Mouse (Mus musculus) ES-Bruce4 (cell line): ENCODE data around the gene Srsf10. TPM values are rescaled to one million over a fixed set of nuclear protein-coding genes. Genes with fewer than 3 reads are reported as not detected.

Experiments used
- H3K27ac ChIP-seq: 2 replicates; pipeline ENCODE4 v1.5.1; 2012; ENCODE audit warnings: low read length, inconsistent platforms; ENCODE audit not compliant: insufficient read depth
- H3K27me3 ChIP-seq: 2 replicates; pipeline ENCODE4 v1.6.1; 2012; ENCODE audit warnings: mild to moderate bottlenecking, low read length, inconsistent platforms; ENCODE audit not compliant: control insufficient read depth, poor library complexity, insufficient read depth, severe bottlenecking
- H3K36me3 ChIP-seq: 2 replicates; pipeline ENCODE4 v1.6.1; 2012; ENCODE audit warnings: inconsistent platforms, mild to moderate bottlenecking, low read length, moderate library complexity; ENCODE audit not compliant: control insufficient read depth, poor library complexity, insufficient read depth, severe bottlenecking
- H3K4me1 ChIP-seq: one replicate; pipeline ENCODE4 v1.8.1; 2011; ENCODE audit warnings: low read length; ENCODE audit not compliant: control insufficient read depth, insufficient read depth
- H3K4me3 ChIP-seq: 2 replicates; pipeline ENCODE4 v1.5.1; 2011; ENCODE audit warnings: low read depth, mild to moderate bottlenecking, low read length
- H3K9ac ChIP-seq: 2 replicates; pipeline ENCODE4 v1.6.1; 2012; ENCODE audit warnings: low read depth, mild to moderate bottlenecking, inconsistent platforms; ENCODE audit not compliant: poor library complexity, severe bottlenecking
- H3K9me3 ChIP-seq: replicated peaks from 2 replicates; pipeline ENCODE4 v1.6.1; 2012; ENCODE audit warnings: mild to moderate bottlenecking, low read length, inconsistent platforms; ENCODE audit not compliant: control insufficient read depth, poor library complexity, insufficient read depth, severe bottlenecking
- CTCF ChIP-seq: IDR thresholded peaks from one replicate; pipeline ENCODE4 v1.8.1; 2011; ENCODE audit warnings: low read depth, low read length
- EP300 ChIP-seq: IDR thresholded peaks from 2 replicates; pipeline ENCODE4 v1.6.1; 2011; ENCODE audit warnings: low read depth, low read length; ENCODE audit not compliant: insufficient read depth
- POLR2A ChIP-seq: IDR thresholded peaks from one replicate; pipeline ENCODE4 v1.8.1; 2011; ENCODE audit warnings: low read length; ENCODE audit not compliant: insufficient read depth
- polyA plus RNA-seq: library from polyadenylated mRNA; stranded (reverse); fragments of >200 nt; gene quantifications from 2 replicates; pipeline ENCODE4 v1.2.4, GENCODE M21; 2011; ENCODE audit warnings: low read depth; ENCODE audit not compliant: missing spikeins, insufficient read depth, insufficient read length

Srsf10 gene
- polyA plus RNA-seq, 1 experiment: 302 TPM

- TF ChIP-seq EP300 (no peak), POLR2A (no peak), CTCF (no peak)
- H3K27ac ChIP-seq: no peak overlapping the region
- H3K4me3 ChIP-seq: no peak overlapping the region
- H3K9me3 ChIP-seq: no peaks in the 10 kb centered on the region
- H3K4me1 ChIP-seq: no peaks in the 10 kb centered on the region
- no peak overlapping the region for H3K9ac ChIP-seq
- no peaks in the 10 kb centered on the region for H3K27me3 ChIP-seq
- no peaks in the 10 kb centered on the region for H3K36me3 ChIP-seq
Measured at GRCm38 (mm10) chr4:135913433-135913832, 57.9 kb downstream of the Srsf10 start.

GRCm38 (mm10) chr4:135918635-135919279 lies 63.2 kb downstream of the Srsf10 start:
- H3K9me3 ChIP-seq: no peaks in the 10 kb centered on the region
- TF ChIP-seq POLR2A: no peak
- TF ChIP-seq CTCF: no peak
- TF ChIP-seq EP300: no peak
- H3K9ac ChIP-seq: no peak overlapping the region

GRCm38 (mm10) chr4:135919280-135919639 lies 63.7 kb downstream of the Srsf10 start:
- H3K4me1 ChIP-seq: no peaks in the 10 kb centered on the region
- TF ChIP-seq CTCF (no peak), POLR2A (no peak), EP300 (no peak)
- no peaks in the 10 kb centered on the region for H3K36me3 ChIP-seq
- H3K27me3 ChIP-seq: no peaks in the 10 kb centered on the region
- H3K27ac ChIP-seq: no peak overlapping the region
- no peaks in the 10 kb centered on the region for H3K9me3 ChIP-seq
- no peak overlapping the region for H3K9ac ChIP-seq
- no peak overlapping the region for H3K4me3 ChIP-seq

More at GRCm38 (mm10) chr4:135918635-135919279, 63.2 kb downstream of the Srsf10 start:
- H3K27me3 ChIP-seq: no peaks in the 10 kb centered on the region
- H3K4me1 ChIP-seq: no peaks in the 10 kb centered on the region
- no peaks in the 10 kb centered on the region for H3K36me3 ChIP-seq
- no peak overlapping the region for H3K4me3 ChIP-seq
- H3K27ac ChIP-seq: no peak overlapping the region

Other genes starting within 250 kb of the Srsf10 start
- 3.8 and 3.9 TPM in 2 replicates for gene Ifnlr1, start 169.5 kb upstream of the Srsf10 start, polyA plus RNA-seq
- not detected in 2 replicates for gene Il22ra1, start 127.6 kb upstream of the Srsf10 start, polyA plus RNA-seq
- gene Myom3, start 96.0 kb upstream of the Srsf10 start, polyA plus RNA-seq: 0.33 TPM in 1 of 2 replicates, not detected in the other
- gene Pnrc2, start 18.1 kb downstream of the Srsf10 start, polyA plus RNA-seq: 77.4 and 84.4 TPM in 2 replicates
- gene Cnr2, start 39.6 kb downstream of the Srsf10 start, polyA plus RNA-seq: 0.16 TPM in 1 of 2 replicates, not detected in the other
- gene Fuca1, start 65.0 kb downstream of the Srsf10 start, polyA plus RNA-seq: 46.0 and 47.2 TPM in 2 replicates
- 18.3 and 22.6 TPM in 2 replicates for gene Hmgcl, start 90.7 kb downstream of the Srsf10 start, polyA plus RNA-seq
- 6.8 and 9.4 TPM in 2 replicates for gene Gale, start 108.0 kb downstream of the Srsf10 start, polyA plus RNA-seq
- gene Lypla2, start 116.9 kb downstream of the Srsf10 start, polyA plus RNA-seq: 47.4 and 52.6 TPM in 2 replicates
- 40.3 and 44.9 TPM in 2 replicates for gene Pithd1, start 131.5 kb downstream of the Srsf10 start, polyA plus RNA-seq
- gene Eloa, start 166.0 kb downstream of the Srsf10 start, polyA plus RNA-seq: 21.2 and 22.6 TPM in 2 replicates
- 1,525 and 1,581 TPM in 2 replicates for gene Rpl11, start 197.7 kb downstream of the Srsf10 start, polyA plus RNA-seq